Mouse (Mus musculus): ENCODE results near the gene Sh3rf3. TPM values are rescaled to one million over a fixed set of nuclear protein-coding genes. Genes with fewer than 3 reads are reported as not detected.

The Sh3rf3 gene
- polyA plus RNA-seq, 1 experiment from 2014 or later: 2.0 TPM

DNA sequence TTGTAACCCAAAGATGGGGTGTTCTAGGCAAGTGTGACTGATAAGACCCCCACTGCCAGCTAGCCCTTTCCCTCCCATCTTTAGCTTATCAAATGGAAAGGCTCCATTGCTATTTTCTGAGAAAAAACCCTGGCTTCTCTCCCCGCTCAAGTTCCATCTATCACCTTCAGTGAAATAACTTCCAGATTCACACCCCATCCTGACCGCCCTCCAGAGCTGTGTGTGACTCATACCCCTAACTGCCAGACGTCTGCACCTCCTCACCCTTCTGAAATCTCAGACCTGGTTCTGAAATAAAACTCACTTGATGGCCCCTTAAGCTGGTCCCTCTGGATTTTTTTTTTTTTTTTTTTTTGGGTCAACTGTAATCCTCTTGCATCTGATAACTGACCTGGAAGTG, 5.2 kb upstream of the Sh3rf3 start:
- Histone ChIP-seq H3K4me2 (replicated peaks; ENCODE audit: low read depth, low read length) (no peak overlapping the region), H3K9ac (replicated peaks; ENCODE audit: low read depth) (no peak overlapping the region), H3K36me3 (ENCODE audit: insufficient read depth, low read length) (no peaks in the 10 kb centered on the region), H3K27me3 (replicated peaks; ENCODE audit: insufficient read depth, low read length) (peaks cover 2% of the 10 kb centered on the region; the same call in 1 of the 2 replicates), H3K4me1 (ENCODE audit: insufficient read depth, low read depth, low read length) (no peaks in the 10 kb centered on the region), H3K4me3 (ENCODE audit: low read depth, low read length) (no peak overlapping the region), H3K27ac (ENCODE audit: low read length) (no peak overlapping the region), H3K9me3 (ENCODE audit: low read length) (no peaks in the 10 kb centered on the region)
- TF ChIP-seq EP300 (IDR thresholded peaks at IDR 0.05) (no peak), CTCF (IDR thresholded peaks at IDR 0.05) (no peak)
- no peak for ATAC-seq
- WGBS: 34% methylated on average over 3 of the region's 3 CpGs
- DNase-seq (ENCODE audit: low spot score): no peak

DNA sequence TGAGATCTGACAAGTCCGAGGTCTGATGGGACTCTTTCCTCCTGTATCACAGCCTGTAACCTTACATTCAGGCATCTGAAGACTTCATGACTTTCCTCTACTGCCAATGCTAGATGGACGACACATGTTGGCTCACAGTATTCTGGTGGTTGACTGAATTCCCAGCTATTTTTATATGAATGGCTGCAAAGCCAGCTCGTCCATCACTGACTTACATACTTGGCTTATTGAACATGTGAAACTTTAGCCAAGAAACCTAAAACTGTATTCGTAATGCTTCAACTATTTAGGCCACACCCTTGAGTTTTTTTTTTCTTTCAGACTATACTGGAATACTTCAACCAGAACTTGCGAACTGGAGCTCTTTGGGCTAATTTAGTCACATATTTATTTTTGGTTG, 3.0 kb upstream of the Sh3rf3 start:
- 59% methylated on average over 5 of the region's 5 CpGs for WGBS
- no peak for TF ChIP-seq EP300 (IDR thresholded peaks at IDR 0.05)
- no peak for TF ChIP-seq CTCF (IDR thresholded peaks at IDR 0.05)
- H3K27me3 ChIP-seq (replicated peaks; ENCODE audit: insufficient read depth, low read length): peaks cover 2% of the 10 kb centered on the region; the same call in 1 of the 2 replicates
- no peak overlapping the region for H3K4me2 ChIP-seq (replicated peaks; ENCODE audit: low read depth, low read length)
- H3K27ac ChIP-seq (ENCODE audit: low read length): no peak overlapping the region
- DNase-seq (ENCODE audit: low spot score) (no peak), ATAC-seq (no peak)
- H3K9ac ChIP-seq (replicated peaks; ENCODE audit: low read depth): no peak overlapping the region
- no peaks in the 10 kb centered on the region for H3K9me3 ChIP-seq (ENCODE audit: low read length)
- H3K4me1 ChIP-seq (ENCODE audit: insufficient read depth, low read depth, low read length): 0 out of 2 replicates have a peak, but pooled peaks cover 6% of the 10 kb centered on the region
- no peaks in the 10 kb centered on the region for H3K36me3 ChIP-seq (ENCODE audit: insufficient read depth, low read length)
- H3K4me3 ChIP-seq (ENCODE audit: low read depth, low read length): no peak overlapping the region

DNA sequence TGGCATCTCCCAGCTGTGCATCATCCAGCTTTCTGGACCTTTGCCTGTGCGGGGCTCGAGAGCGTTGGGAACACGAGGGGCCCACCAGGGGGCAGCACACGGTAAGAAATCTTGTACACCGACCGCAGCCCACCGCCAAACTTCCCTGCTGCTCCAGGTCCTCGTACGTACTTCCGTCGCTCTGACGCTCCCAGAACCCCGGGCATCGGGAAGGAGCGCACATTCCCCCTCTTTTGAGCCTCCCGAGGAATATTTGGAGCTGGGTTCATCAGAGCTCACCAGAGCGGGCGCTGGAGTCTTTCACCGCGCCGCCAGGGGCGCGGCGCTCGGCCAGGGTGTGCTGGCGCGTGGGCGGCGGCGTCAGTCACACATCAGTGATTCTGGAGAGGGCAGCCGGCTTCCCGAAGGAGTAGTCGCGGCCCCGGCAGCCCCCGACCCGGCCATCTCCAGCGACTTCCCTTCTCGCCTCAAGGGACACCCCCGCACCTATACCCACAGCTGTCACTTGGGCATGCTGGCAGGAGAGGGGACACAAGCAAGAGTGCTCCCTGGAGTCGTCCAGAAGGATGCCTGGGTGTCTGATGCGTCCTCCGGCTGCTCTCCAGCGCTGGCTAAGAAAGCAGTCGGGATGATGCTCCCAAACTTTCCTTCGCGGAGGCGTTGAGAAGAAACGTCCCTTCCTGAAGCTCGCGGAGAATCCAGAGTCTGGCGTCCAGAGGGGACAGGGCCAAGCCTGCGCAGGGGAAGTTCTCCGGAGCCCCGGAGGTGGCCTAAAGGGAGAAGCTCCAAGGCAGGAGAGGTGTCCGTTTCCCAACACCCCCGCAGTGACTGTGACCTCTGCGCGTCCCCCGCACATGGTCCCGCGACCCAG, 714 bp upstream of the Sh3rf3 start:
- Histone ChIP-seq H3K9ac (replicated peaks; ENCODE audit: low read depth) (peak overlapping the region; percentile 23; the same call in 1 of the 2 replicates), H3K36me3 (ENCODE audit: insufficient read depth, low read length) (no peaks in the 10 kb centered on the region), H3K27me3 (replicated peaks; ENCODE audit: insufficient read depth, low read length) (peaks cover 2% of the 10 kb centered on the region; the same call in 1 of the 2 replicates), H3K4me1 (ENCODE audit: insufficient read depth, low read depth, low read length) (0 out of 2 replicates have a peak, but pooled peaks cover 6% of the 10 kb centered on the region), H3K4me3 (ENCODE audit: low read depth, low read length) (peak overlapping the region; percentile 50), H3K9me3 (ENCODE audit: low read length) (no peaks in the 10 kb centered on the region), H3K4me2 (replicated peaks; ENCODE audit: low read depth, low read length) (peak overlapping the region; percentile 93), H3K27ac (ENCODE audit: low read length) (no peak overlapping the region)
- under 1% methylated on average over 62 of the region's 63 CpGs for WGBS
- TF ChIP-seq EP300 (IDR thresholded peaks at IDR 0.05): no peak
- TF ChIP-seq CTCF (IDR thresholded peaks at IDR 0.05): peak; percentile 90
- DNase-seq (ENCODE audit: low spot score) (peak; percentile 93), ATAC-seq (peak; percentile 75)

DNA sequence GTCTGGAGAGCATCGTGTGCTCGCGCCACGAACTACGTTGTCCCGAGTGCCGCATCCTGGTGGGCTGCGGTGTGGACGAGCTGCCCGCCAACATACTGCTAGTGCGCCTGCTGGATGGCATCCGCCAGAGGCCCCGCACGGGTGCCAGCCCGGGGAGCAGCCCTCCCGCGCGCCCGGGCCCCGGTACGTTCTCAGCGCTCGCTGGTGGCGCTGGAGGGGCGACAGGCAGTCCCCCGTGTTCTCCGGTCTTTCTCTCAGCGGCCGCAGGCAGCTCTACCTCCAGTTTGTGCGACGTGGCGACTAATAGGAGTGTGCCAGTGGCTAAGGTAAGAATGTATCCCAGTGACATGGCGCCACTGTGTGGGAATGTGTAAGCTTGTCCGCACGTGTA, 637 bp downstream of the Sh3rf3 start:
- no peak for DNase-seq (ENCODE audit: low spot score)
- H3K36me3 ChIP-seq (ENCODE audit: insufficient read depth, low read length): no peaks in the 10 kb centered on the region
- ATAC-seq: peak; percentile 1; the same call in 1 of the 2 replicates
- H3K4me2 ChIP-seq (replicated peaks; ENCODE audit: low read depth, low read length): peak overlapping the region; percentile 93
- no peak overlapping the region for H3K27ac ChIP-seq (ENCODE audit: low read length)
- peak overlapping the region; percentile 50 for H3K4me3 ChIP-seq (ENCODE audit: low read depth, low read length)
- under 1% methylated on average over 35 of the region's 35 CpGs for WGBS
- no peaks in the 10 kb centered on the region for H3K9me3 ChIP-seq (ENCODE audit: low read length)
- H3K4me1 ChIP-seq (ENCODE audit: insufficient read depth, low read depth, low read length): 0 out of 2 replicates have a peak, but pooled peaks cover 6% of the 10 kb centered on the region
- H3K27me3 ChIP-seq (replicated peaks; ENCODE audit: insufficient read depth, low read length): peaks cover 2% of the 10 kb centered on the region; the same call in 1 of the 2 replicates
- no peak overlapping the region; the same call in 1 of the 2 replicates for H3K9ac ChIP-seq (replicated peaks; ENCODE audit: low read depth)
- no peak for TF ChIP-seq EP300 (IDR thresholded peaks at IDR 0.05)

DNA sequence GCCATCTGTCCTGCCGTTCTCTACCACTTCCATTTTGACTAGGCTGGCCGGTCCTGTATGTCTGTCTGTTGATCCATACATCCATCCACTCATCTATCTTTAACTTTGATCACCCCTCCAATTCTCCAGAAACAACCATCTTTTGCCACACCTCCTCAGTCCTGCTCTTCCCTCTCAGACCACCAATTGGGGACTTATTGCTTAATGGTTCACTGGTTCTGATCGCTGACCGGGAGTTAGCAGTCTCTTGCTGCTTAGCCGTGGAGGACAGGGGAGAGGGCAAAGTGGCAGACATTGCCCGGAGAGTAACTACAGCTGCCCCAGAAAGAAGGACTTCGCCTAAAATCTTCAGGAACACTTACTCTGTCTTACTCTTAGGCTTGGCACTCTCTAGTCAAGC, 1.3 kb downstream of the Sh3rf3 start:
- no peak overlapping the region for H3K9ac ChIP-seq (replicated peaks; ENCODE audit: low read depth)
- DNase-seq (ENCODE audit: low spot score): no peak
- H3K9me3 ChIP-seq (ENCODE audit: low read length): no peaks in the 10 kb centered on the region
- no peak overlapping the region for H3K27ac ChIP-seq (ENCODE audit: low read length)
- peak overlapping the region; percentile 50; the same call in 1 of the 2 replicates for H3K4me3 ChIP-seq (ENCODE audit: low read depth, low read length)
- peak overlapping the region; percentile 93 for H3K4me2 ChIP-seq (replicated peaks; ENCODE audit: low read depth, low read length)
- no peaks in the 10 kb centered on the region for H3K36me3 ChIP-seq (ENCODE audit: insufficient read depth, low read length)
- no peak for ATAC-seq
- H3K27me3 ChIP-seq (replicated peaks; ENCODE audit: insufficient read depth, low read length): no peaks in the 10 kb centered on the region; the same call in 1 of the 2 replicates
- H3K4me1 ChIP-seq (ENCODE audit: insufficient read depth, low read depth, low read length): 0 out of 2 replicates have a peak, but pooled peaks cover 6% of the 10 kb centered on the region
- WGBS: 46% methylated on average over 7 of the region's 7 CpGs
- TF ChIP-seq EP300 (IDR thresholded peaks at IDR 0.05): no peak
- no peak for TF ChIP-seq CTCF (IDR thresholded peaks at IDR 0.05)

DNA sequence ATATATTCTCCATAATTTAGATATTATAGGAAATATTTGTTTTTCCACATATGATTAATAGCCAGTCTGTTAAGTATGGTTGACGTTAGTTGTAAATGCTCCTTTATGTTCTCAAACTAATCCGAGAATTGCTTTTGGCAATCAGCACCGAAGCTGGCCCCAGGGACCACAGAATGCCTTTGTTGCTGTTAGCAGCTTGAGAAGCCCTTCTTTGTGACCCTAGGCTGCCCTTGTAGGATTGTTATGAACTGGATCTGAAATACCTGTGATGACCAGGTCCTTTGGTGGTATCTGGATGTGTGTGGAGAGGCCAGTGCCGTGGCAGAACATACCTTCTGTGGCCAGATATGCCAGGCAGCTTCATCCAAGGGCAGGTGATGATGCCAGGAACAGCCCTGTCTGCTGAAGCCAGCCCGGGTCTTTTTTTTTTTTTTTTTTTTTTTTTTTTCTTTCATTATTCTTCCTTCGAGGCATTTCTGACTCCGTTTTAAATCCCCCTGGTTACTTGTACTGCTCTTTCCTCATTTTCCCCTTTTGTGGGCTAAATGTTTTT, 10.9 kb downstream of the Sh3rf3 start:
- no peak overlapping the region for H3K4me2 ChIP-seq (replicated peaks; ENCODE audit: low read depth, low read length)
- H3K27me3 ChIP-seq (replicated peaks; ENCODE audit: insufficient read depth, low read length): no peaks in the 10 kb centered on the region
- WGBS: 71% methylated on average over 7 of the region's 7 CpGs

More for the DNA sequence above, 10.9 kb downstream of the Sh3rf3 start:
- Histone ChIP-seq H3K4me3 (ENCODE audit: low read depth, low read length) (no peak overlapping the region), H3K9ac (replicated peaks; ENCODE audit: low read depth) (no peak overlapping the region), H3K9me3 (ENCODE audit: low read length) (no peaks in the 10 kb centered on the region), H3K36me3 (ENCODE audit: insufficient read depth, low read length) (no peaks in the 10 kb centered on the region), H3K4me1 (ENCODE audit: insufficient read depth, low read depth, low read length) (no peaks in the 10 kb centered on the region), H3K27ac (ENCODE audit: low read length) (no peak overlapping the region)
- TF ChIP-seq CTCF (IDR thresholded peaks at IDR 0.05) (no peak), EP300 (IDR thresholded peaks at IDR 0.05) (no peak)
- DNase-seq (ENCODE audit: low spot score): no peak
- no peak for ATAC-seq
